Mouse (Mus musculus) bone marrow, adult 2 months (tissue): ENCODE results near the gene Zfp976.
"Not testable (repeated sequence)": the region's sequence is repeated elsewhere in the genome, so short reads cannot be mapped to it uniquely, and the experiment has no call there.

Experiments
- CTCF ChIP-seq: fragments of 200-500 bp; IDR thresholded peaks from 2 replicates; pipeline ENCODE4 v1.5.1; 2011; ENCODE audit warnings: low read length, control low read depth; ENCODE audit not compliant: control insufficient read depth, insufficient read depth
- POLR2A ChIP-seq: fragments of 200-500 bp; IDR thresholded peaks from 2 replicates; pipeline ENCODE4 v1.6.1; 2011; ENCODE audit warnings: low read depth, mild to moderate bottlenecking, control low read depth, low read length, borderline replicate concordance; ENCODE audit not compliant: control insufficient read depth

DNA sequence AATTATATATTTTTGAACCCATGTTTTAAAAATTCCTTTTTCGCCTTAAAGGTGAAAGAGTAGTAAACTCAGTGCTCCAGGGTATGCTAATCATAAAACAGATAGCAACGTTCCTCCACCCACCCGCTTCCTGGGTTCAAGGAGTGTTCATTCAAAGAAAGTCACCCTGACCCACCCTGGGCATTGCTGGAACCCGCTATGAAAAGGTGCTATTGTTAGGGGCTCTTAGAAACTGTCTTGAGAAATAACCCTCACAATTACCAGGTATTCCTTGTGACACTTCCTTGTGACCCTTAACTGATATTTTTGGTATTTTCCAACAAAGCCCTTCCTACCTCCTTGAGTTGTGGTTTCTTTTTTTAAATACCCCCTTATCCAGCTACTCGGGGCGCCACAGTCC is 37.7 kb upstream of the Zfp976 start:
- not testable (repeated sequence) for TF ChIP-seq POLR2A, CTCF
